Mouse (Mus musculus) stomach, embryonic 16.5 days (tissue): ENCODE data around the gene Tshz2. TPM values are rescaled to one million over a fixed set of nuclear protein-coding genes. Genes with fewer than 3 reads are reported as not detected.

Experiments used
- ATAC-seq: fragments of 200-750 bp; cut with Nextera tagmentation; 2 replicates; pipeline ENCODE4 v1.8.0; 2017; ENCODE audit warnings: moderate number of reproducible peaks, moderate TSS enrichment; ENCODE audit not compliant: insufficient read depth, low FRiP score
- H3K27ac ChIP-seq: fragments of 300-500 bp; sonication (generic); 2 replicates; pipeline ENCODE4 v1.5.1; 2014; ENCODE audit warnings: low read length
- H3K27me3 ChIP-seq: fragments of 300-500 bp; sonication (generic); 2 replicates; pipeline ENCODE4 v1.6.1; 2014; ENCODE audit warnings: low read length, control low read depth, mixed read lengths; ENCODE audit not compliant: control insufficient read depth, insufficient read depth
- H3K36me3 ChIP-seq: fragments of 300-500 bp; sonication (generic); 2 replicates; pipeline ENCODE4 v1.6.1; 2014; ENCODE audit warnings: low read length; ENCODE audit not compliant: control insufficient read depth, insufficient read depth
- H3K4me1 ChIP-seq: fragments of 300-500 bp; sonication (generic); 2 replicates; pipeline ENCODE4 v1.6.1; 2014; ENCODE audit warnings: low read length, control low read depth, mixed read lengths; ENCODE audit not compliant: control insufficient read depth, insufficient read depth
- H3K4me2 ChIP-seq: fragments of 300-500 bp; sonication (generic); 2 replicates; pipeline ENCODE4 v1.6.1; 2014; ENCODE audit warnings: low read depth, low read length, mixed read lengths
- H3K4me3 ChIP-seq: fragments of 300-500 bp; sonication (generic); replicated peaks from 2 replicates; pipeline ENCODE4 v1.5.1; 2014; ENCODE audit warnings: mild to moderate bottlenecking, low read length
- H3K9ac ChIP-seq: fragments of 300-500 bp; sonication (generic); 2 replicates; pipeline ENCODE4 v1.6.1; 2014; ENCODE audit warnings: low read length
- H3K9me3 ChIP-seq: fragments of 300-500 bp; sonication (generic); replicated peaks from 2 replicates; pipeline ENCODE4 v1.6.1; 2016; ENCODE audit warnings: low read length, control low read depth; ENCODE audit not compliant: control insufficient read depth
- WGBS: fragments of 180-500 bp; shearing (Covaris S2); extraction: QIAGEN DNeasy Blood & Tissue Kit; methylation state at CpG from one replicate; pipeline ENCODE4 v1.1.7; 2014; 5-methylcytosine and 5-hydroxymethylcytosine counted together
- polyA plus RNA-seq: library from polyadenylated mRNA; unstranded; fragments of >200 nt; fragmentation: Nextera tagmentation; extraction: Ambion mirVana; gene quantifications from 2 replicates; pipeline ENCODE4 v1.2.1, GENCODE M21; 2015

The Tshz2 gene
- polyA plus RNA-seq, 1 experiment from 2014 or later = 13.5 TPM

GRCm38 (mm10) chr2:170022953-170023352 lies 390.1 kb downstream of the Tshz2 start:
- WGBS = 66% methylated on average over 5 of the region's 5 CpGs
- H3K4me2 ChIP-seq = no peak overlapping the region
- no peaks in the 10 kb centered on the region for H3K4me1 ChIP-seq

GRCm38 (mm10) chr2:170023741-170024140 lies 390.9 kb downstream of the Tshz2 start:
- ATAC-seq = no peak
- H3K27ac ChIP-seq = no peak overlapping the region
- no peaks in the 10 kb centered on the region for H3K9me3 ChIP-seq
- no peak overlapping the region for H3K4me2 ChIP-seq
- no peaks in the 10 kb centered on the region for H3K27me3 ChIP-seq
- H3K4me3 ChIP-seq = no peak overlapping the region
- H3K9ac ChIP-seq = no peak overlapping the region
- no peaks in the 10 kb centered on the region for H3K4me1 ChIP-seq
- 62% methylated on average over 9 of the region's 9 CpGs for WGBS
- no peaks in the 10 kb centered on the region for H3K36me3 ChIP-seq

More at GRCm38 (mm10) chr2:170022953-170023352, 390.1 kb downstream of the Tshz2 start:
- H3K27ac ChIP-seq = no peak overlapping the region
- H3K4me3 ChIP-seq = no peak overlapping the region
- no peaks in the 10 kb centered on the region for H3K36me3 ChIP-seq
- no peaks in the 10 kb centered on the region for H3K27me3 ChIP-seq
- no peak for ATAC-seq
- H3K9ac ChIP-seq = no peak overlapping the region
- H3K9me3 ChIP-seq = no peaks in the 10 kb centered on the region

GRCm38 (mm10) chr2:170024939-170025338 lies 392.1 kb downstream of the Tshz2 start:
- no peaks in the 10 kb centered on the region for H3K27me3 ChIP-seq
- H3K9ac ChIP-seq = no peak overlapping the region
- H3K27ac ChIP-seq = no peak overlapping the region
- H3K4me1 ChIP-seq = no peaks in the 10 kb centered on the region
- no peak overlapping the region for H3K4me2 ChIP-seq
- no peak overlapping the region for H3K4me3 ChIP-seq
- no peaks in the 10 kb centered on the region for H3K9me3 ChIP-seq
- 79% methylated on average over 8 of the region's 8 CpGs for WGBS
- no peaks in the 10 kb centered on the region for H3K36me3 ChIP-seq
- ATAC-seq = no peak

GRCm38 (mm10) chr2:170025896-170026295 lies 393.1 kb downstream of the Tshz2 start:
- no peak for ATAC-seq
- Histone ChIP-seq H3K4me3 (no peak overlapping the region), H3K27ac (no peak overlapping the region), H3K9me3 (no peaks in the 10 kb centered on the region), H3K4me2 (no peak overlapping the region), H3K27me3 (no peaks in the 10 kb centered on the region), H3K9ac (no peak overlapping the region), H3K4me1 (no peaks in the 10 kb centered on the region), H3K36me3 (no peaks in the 10 kb centered on the region)
- 90% methylated on average over 6 of the region's 6 CpGs for WGBS

GRCm38 (mm10) chr2:170027837-170028236 lies 395.0 kb downstream of the Tshz2 start:
- Histone ChIP-seq H3K27ac (no peak overlapping the region), H3K4me3 (no peak overlapping the region), H3K9ac (no peak overlapping the region), H3K4me1 (0 out of 2 replicates have a peak, but pooled peaks cover 5% of the 10 kb centered on the region), H3K27me3 (no peaks in the 10 kb centered on the region), H3K4me2 (no peak overlapping the region), H3K9me3 (no peaks in the 10 kb centered on the region), H3K36me3 (no peaks in the 10 kb centered on the region)
- WGBS = 91% methylated on average over 7 of the region's 7 CpGs
- ATAC-seq = no peak

- no peaks in the 10 kb centered on the region for H3K27me3 ChIP-seq
- no peaks in the 10 kb centered on the region for H3K36me3 ChIP-seq
- no peaks in the 10 kb centered on the region for H3K9me3 ChIP-seq
- ATAC-seq = no peak
- no peak overlapping the region for H3K4me3 ChIP-seq
- H3K9ac ChIP-seq = no peak overlapping the region
- no peak overlapping the region for H3K4me2 ChIP-seq
- 0 out of 2 replicates have a peak, but pooled peaks cover 7% of the 10 kb centered on the region for H3K4me1 ChIP-seq
- 84% methylated on average over 24 of the region's 24 CpGs for WGBS
- no peak overlapping the region for H3K27ac ChIP-seq
Observed at GRCm38 (mm10) chr2:170028488-170029303, 395.9 kb downstream of the Tshz2 start.

- Histone ChIP-seq H3K36me3 (no peaks in the 10 kb centered on the region), H3K9ac (no peak overlapping the region), H3K9me3 (no peaks in the 10 kb centered on the region), H3K27ac (no peak overlapping the region), H3K4me1 (0 out of 2 replicates have a peak, but pooled peaks cover 7% of the 10 kb centered on the region), H3K4me2 (no peak overlapping the region), H3K27me3 (no peaks in the 10 kb centered on the region), H3K4me3 (no peak overlapping the region)
- ATAC-seq = no peak
- 77% methylated on average over 10 of the region's 10 CpGs for WGBS
Observed at GRCm38 (mm10) chr2:170029304-170029856, 396.6 kb downstream of the Tshz2 start.

- H3K9ac ChIP-seq = no peak overlapping the region
- 93% methylated on average over 12 of the region's 12 CpGs for WGBS
- H3K4me1 ChIP-seq = 0 out of 2 replicates have a peak, but pooled peaks cover 7% of the 10 kb centered on the region
- H3K4me2 ChIP-seq = no peak overlapping the region
- no peaks in the 10 kb centered on the region for H3K36me3 ChIP-seq
- H3K4me3 ChIP-seq = no peak overlapping the region
- H3K27me3 ChIP-seq = no peaks in the 10 kb centered on the region
- no peak overlapping the region for H3K27ac ChIP-seq
- ATAC-seq = no peak
- no peaks in the 10 kb centered on the region for H3K9me3 ChIP-seq
Observed at GRCm38 (mm10) chr2:170031226-170031625, 398.4 kb downstream of the Tshz2 start.

GRCm38 (mm10) chr2:170031872-170032271 lies 399.1 kb downstream of the Tshz2 start:
- H3K9ac ChIP-seq = no peak overlapping the region
- no peaks in the 10 kb centered on the region for H3K9me3 ChIP-seq
- no peak for ATAC-seq
- H3K27me3 ChIP-seq = no peaks in the 10 kb centered on the region
- H3K4me2 ChIP-seq = no peak overlapping the region
- 74% methylated on average over 8 of the region's 8 CpGs for WGBS
- no peak overlapping the region for H3K4me3 ChIP-seq
- no peak overlapping the region for H3K27ac ChIP-seq
- H3K4me1 ChIP-seq = 0 out of 2 replicates have a peak, but pooled peaks cover 7% of the 10 kb centered on the region
- H3K36me3 ChIP-seq = no peaks in the 10 kb centered on the region
